Comparison of ENCODE assay signal across 9 mouse cellular contexts in the genomic region with DNA sequence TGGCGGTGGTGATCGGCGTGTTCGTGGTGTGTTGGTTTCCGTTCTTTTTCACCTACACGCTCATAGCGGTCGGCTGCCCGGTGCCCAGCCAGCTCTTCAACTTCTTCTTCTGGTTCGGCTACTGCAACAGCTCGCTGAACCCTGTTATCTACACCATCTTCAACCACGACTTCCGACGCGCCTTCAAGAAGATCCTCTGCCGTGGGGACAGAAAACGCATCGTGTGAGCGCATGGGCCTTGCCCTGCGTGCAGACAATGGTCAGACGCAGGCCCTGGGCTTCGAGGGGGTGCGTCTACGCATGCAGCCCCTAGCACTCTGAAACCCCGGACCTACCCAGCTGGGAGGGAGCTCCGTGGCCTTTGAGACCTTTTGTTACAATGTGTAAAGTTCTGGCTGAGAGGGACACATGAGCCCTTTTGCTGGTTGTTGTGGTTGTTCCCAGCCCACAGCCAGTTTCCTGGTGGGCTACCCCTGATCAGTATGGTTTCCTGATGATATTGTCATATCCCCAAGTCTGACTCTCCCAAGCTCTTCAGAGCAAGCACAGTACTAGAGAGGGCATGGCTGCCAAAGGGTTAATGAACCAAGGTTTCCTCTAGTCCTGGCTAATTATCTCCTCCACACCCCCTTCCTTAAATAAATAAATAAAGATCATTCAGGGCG. TPM values are rescaled to one million over a fixed set of nuclear protein-coding genes. Genes with fewer than 3 reads are reported as not detected.
DNase-seq lines count a peak whose midpoint lies in the region; ATAC-seq and TF ChIP-seq lines count a peak whose summit lies in the region.
"Had no signal": no experiment of that assay in that cellular context is flagged by ENCODE, and none has a peak within 500 bp of the region (broad histone marks: within the 10 kb centered on the region; RNA-seq: fewer than 3 reads in every experiment).

No protein-coding gene starts in this region.

- peak overlapping the region; percentile 93 for H3K4me2 ChIP-seq in heart, embryonic 16.5 days (ENCODE audit: low read depth, low read length)

- 3% methylated on average over 27 of the region's 27 CpGs for WGBS in heart, embryonic 16.5 days

- ATAC-seq in heart, embryonic 16.5 days (replicated peaks; ENCODE audit: extremely low read depth, insufficient read depth, low FRiP score): no peak
- peak; percentile 61 to 67 for ATAC-seq in hematopoietic stem cell, adult 5-6 weeks (replicated peaks in 1 of 2; ENCODE audit: insufficient read depth in 1 of 2, low FRiP score in 2 of 2, low TSS enrichment in 1 of 2, low read depth in 1 of 2, poor library complexity in 2 of 2, severe bottlenecking in 2 of 2)
- peak; percentile 62 for ATAC-seq in megakaryocyte progenitor cell, adult 5-6 weeks (replicated peaks; ENCODE audit: poor library complexity)

- no peak for TF ChIP-seq EP300 in MEL (IDR thresholded peaks at IDR 0.05; ENCODE audit: low read depth in 1 of 2, low read length in 2 of 2)

- TF ChIP-seq CTCF in MEL (IDR thresholded peaks at IDR 0.05 in 2 of 3, conservative IDR thresholded peaks at IDR 0.05 in 1 of 3; ENCODE audit: control insufficient read depth in 1 of 3, insufficient read depth in 1 of 3, low read depth in 2 of 3, low read length in 3 of 3, poor library complexity in 1 of 3, severe bottlenecking in 1 of 3): no peak
- no peak for TF ChIP-seq CTCF in testis, adult 2 months (IDR thresholded peaks at IDR 0.05; ENCODE audit: control insufficient read depth, insufficient read depth, insufficient replicate concordance, low read depth, low read length)

- no peaks in the 10 kb centered on the region; the same call in 1 of the 2 replicates for H3K79me2 ChIP-seq in MEL (ENCODE audit: control insufficient read depth, insufficient read depth, low read length, poor library complexity)

- peak overlapping the region; percentile 59 for H3K4me3 ChIP-seq in heart, embryonic 16.5 days (ENCODE audit: low read length)
- no peak overlapping the region for H3K4me3 ChIP-seq in MEL (ENCODE audit: control insufficient read depth in 1 of 2, insufficient read depth in 1 of 2, low read depth in 2 of 2, low read length in 2 of 2)
- H3K4me3 ChIP-seq in testis, adult 2 months (ENCODE audit: control insufficient read depth, low read depth, low read length): peak overlapping the region; percentile 22

- no peak overlapping the region for H3K27ac ChIP-seq in heart, embryonic 16.5 days (ENCODE audit: low read length)
- H3K27ac ChIP-seq in MEL (ENCODE audit: control insufficient read depth, low read depth, low read length): no peak overlapping the region
- H3K27ac ChIP-seq in testis, adult 2 months (ENCODE audit: control insufficient read depth, insufficient read depth, low read depth, low read length): no peak overlapping the region
- H3K27ac ChIP-seq: macrophage had no signal

- no peak for TF ChIP-seq POLR2A in MEL (IDR thresholded peaks at IDR 0.05; ENCODE audit: control insufficient read depth in 1 of 2, insufficient read depth in 1 of 2, low read depth in 1 of 2, low read length in 2 of 2, poor library complexity in 1 of 2)
- no peak for TF ChIP-seq POLR2A in testis, adult 2 months (IDR thresholded peaks at IDR 0.05; ENCODE audit: control insufficient read depth, low read depth, low read length)

- H3K27me3 ChIP-seq in heart, embryonic 16.5 days (ENCODE audit: control insufficient read depth, insufficient read depth, low read length): peaks cover 51% of the 10 kb centered on the region
- no peaks in the 10 kb centered on the region for H3K27me3 ChIP-seq in MEL (ENCODE audit: control insufficient read depth in 1 of 2, insufficient read depth in 2 of 2, low read length in 2 of 2)
- H3K27me3 ChIP-seq in testis, adult 2 months (ENCODE audit: control insufficient read depth, insufficient read depth, low read length): no peaks in the 10 kb centered on the region; the same call in 1 of the 2 replicates

- H3K4me1 ChIP-seq in heart, embryonic 16.5 days (ENCODE audit: control insufficient read depth, insufficient read depth, low read length): peaks cover 24% of the 10 kb centered on the region
- peaks cover 0 to 10% of the 10 kb centered on the region in 2 experiments; a peak in 2 of 4 replicates for H3K4me1 ChIP-seq in MEL (ENCODE audit: control insufficient read depth in 1 of 2, insufficient read depth in 2 of 2, low read length in 2 of 2)
- peaks cover 20% of the 10 kb centered on the region for H3K4me1 ChIP-seq in testis, adult 2 months (ENCODE audit: control insufficient read depth, insufficient read depth, low read length)

- H3K9me3 ChIP-seq in heart, embryonic 16.5 days (replicated peaks; ENCODE audit: control insufficient read depth, low read length): no peaks in the 10 kb centered on the region
- H3K9me3 ChIP-seq in MEL (replicated peaks; ENCODE audit: insufficient read depth, low read length): no peaks in the 10 kb centered on the region

- intact Hi-C loops in heart, postnatal 14 days (cut with DNase I): loop anchor here (5.0 to 10.0 kb wide), 2 partner anchors 207 to 485 kb away; no protein-coding TSS in a partner anchor

- DNase-seq in heart, postnatal 14 days: no peak
- DNase-seq in MEL (ENCODE audit: low read depth, low spot score): peak; percentile 57
- no peak for DNase-seq in layer of hippocampus, adult 11-12 months (ENCODE audit: low spot score)
- DNase-seq in layer of hippocampus, adult 18-20 months (ENCODE audit: low spot score in 2 of 2): no peak

- no peaks in the 10 kb centered on the region for H3K36me3 ChIP-seq in heart, embryonic 16.5 days (ENCODE audit: control insufficient read depth, insufficient read depth)
- H3K36me3 ChIP-seq in MEL (ENCODE audit: control insufficient read depth in 1 of 2, insufficient read depth in 2 of 2, low read length in 2 of 2): no peaks in the 10 kb centered on the region
- no peaks in the 10 kb centered on the region for H3K36me3 ChIP-seq in testis, adult 2 months (ENCODE audit: control insufficient read depth, insufficient read depth, low read length)

- no peak for TF ChIP-seq RAD21 in MEL (IDR thresholded peaks at IDR 0.05; ENCODE audit: low read depth, low read length)

- H3K9ac ChIP-seq in heart, embryonic 16.5 days (ENCODE audit: low read length): peak overlapping the region; percentile 42
- no peak overlapping the region; the same call in 1 of the 2 replicates for H3K9ac ChIP-seq in MEL (ENCODE audit: control insufficient read depth, low read depth, low read length, poor library complexity, severe bottlenecking)

TF ChIP-seq in MEL, 35 proteins besides CTCF, POLR2A, EP300 and RAD21:
- TF ChIP-seq TCF12 (IDR thresholded peaks at IDR 0.05; ENCODE audit: low read depth, low read length): no peak
- no peak for TF ChIP-seq MAZ (IDR thresholded peaks at IDR 0.05; ENCODE audit: low read depth, low read length)
- TF ChIP-seq MEF2A (IDR thresholded peaks at IDR 0.05; ENCODE audit: extremely low read depth, insufficient replicate concordance, low read depth, low read length, poor library complexity, severe bottlenecking): no peak
- TF ChIP-seq HCFC1 (IDR thresholded peaks at IDR 0.05; ENCODE audit: low read depth, low read length): no peak
- TF ChIP-seq RCOR1 (IDR thresholded peaks at IDR 0.05; ENCODE audit: low read depth, low read length): no peak
- no peak for TF ChIP-seq MAFK (IDR thresholded peaks at IDR 0.05; ENCODE audit: borderline replicate concordance, low read depth, low read length)
- TF ChIP-seq TBP (IDR thresholded peaks at IDR 0.05; ENCODE audit: low read depth, low read length): no peak
- TF ChIP-seq ZMIZ1 (IDR thresholded peaks at IDR 0.05; ENCODE audit: low read depth, low read length): no peak
- no peak for TF ChIP-seq SIN3A (IDR thresholded peaks at IDR 0.05; ENCODE audit: low read length)
- TF ChIP-seq MYB (IDR thresholded peaks at IDR 0.05; ENCODE audit: low read depth, low read length): no peak
- TF ChIP-seq E2F4 (IDR thresholded peaks at IDR 0.05; ENCODE audit: borderline replicate concordance, low read depth, low read length): no peak
- no peak for TF ChIP-seq GATA1 (IDR thresholded peaks at IDR 0.05; ENCODE audit: low read depth, low read length)
- TF ChIP-seq SMC3 (IDR thresholded peaks at IDR 0.05; ENCODE audit: low read depth, low read length): no peak
- TF ChIP-seq KAT2A (conservative IDR thresholded peaks at IDR 0.05; ENCODE audit: low read depth, low read length): no peak
- TF ChIP-seq BHLHE40 (IDR thresholded peaks at IDR 0.05; ENCODE audit: borderline replicate concordance, low read depth, low read length): no peak
- no peak for TF ChIP-seq MYC (IDR thresholded peaks at IDR 0.05; ENCODE audit: low read depth, low read length)

RNA-seq across cellular contexts. Expression of gene Adra2a, which starts 3.6 kb away (rescaled TPM):
- polyA plus RNA-seq in heart, embryonic 16.5 days (2015; fragmentation: Nextera tagmentation; extraction: Ambion mirVana): 0.06 and 0.11 TPM in 2 replicates
- total RNA-seq in heart, postnatal 14 days (2021): under 1 TPM; 0.27 to 0.31 TPM
- 0.46 and 0.58 TPM in 2 replicates for total RNA-seq in MEL (2012; rRNA removed)
- 1 to 10 TPM in 1 of 2 experiments, not detected in 1; 2.7 TPM for polyA plus RNA-seq in MEL (2012; ENCODE audit: insufficient read depth in 1 of 2, insufficient read length in 2 of 2, low read depth in 1 of 2, low replicate concordance in 2 of 2, missing spikeins in 1 of 2)
- 0.31 and 0.35 TPM in 2 replicates for total RNA-seq in hematopoietic stem cell, adult 5-6 weeks (2017)
- not detected in 2 replicates for total RNA-seq in megakaryocyte progenitor cell, adult 5-6 weeks (2015)
- total RNA-seq in megakaryocyte progenitor cell, adult 5-6 weeks (2017): 0.12 TPM in 1 of 2 replicates, not detected in the other
- 0.14 and 0.76 TPM in 2 replicates for polyA plus RNA-seq in testis, adult 2 months (2012; rRNA removed)
- 10 to 100 TPM; 12.4 to 13.4 TPM for total RNA-seq in layer of hippocampus, adult 18-20 months (2021)
- polyA plus RNA-seq: macrophage had no signal

Comparison
In these comparisons a context has a peak if more than half of its experiments do, and no peak if none do; other contexts are left out.
1. H3K4me3 ChIP-seq: peak in heart, embryonic 16.5 days (single experiment) and testis, adult 2 months (single experiment); none in MEL (0 of 2).